Mouse (Mus musculus) left cerebral cortex, adult 6 months (tissue): ENCODE results near the gene Olfr214. TPM values are rescaled to one million over a fixed set of nuclear protein-coding genes. Genes with fewer than 3 reads are reported as not detected.

Source experiments
- long read RNA-seq, 2 experiments: library from polyadenylated mRNA; unstranded; transcript quantifications; one replicate each; pipeline ENCODE4 v2.0.0; 2019 to 2020
- polyA plus RNA-seq: library from polyadenylated mRNA; unstranded; fragments of <200 nt; fragmentation: Nextera tagmentation; gene quantifications from 2 replicates; pipeline ENCODE4 v1.2.3, GENCODE M21; 2021

Olfr214 gene
- not detected in 2 replicates for polyA plus RNA-seq
- long read RNA-seq, experiment 1, result 0 reads
- long read RNA-seq, experiment 2, result 0 reads

DNA sequence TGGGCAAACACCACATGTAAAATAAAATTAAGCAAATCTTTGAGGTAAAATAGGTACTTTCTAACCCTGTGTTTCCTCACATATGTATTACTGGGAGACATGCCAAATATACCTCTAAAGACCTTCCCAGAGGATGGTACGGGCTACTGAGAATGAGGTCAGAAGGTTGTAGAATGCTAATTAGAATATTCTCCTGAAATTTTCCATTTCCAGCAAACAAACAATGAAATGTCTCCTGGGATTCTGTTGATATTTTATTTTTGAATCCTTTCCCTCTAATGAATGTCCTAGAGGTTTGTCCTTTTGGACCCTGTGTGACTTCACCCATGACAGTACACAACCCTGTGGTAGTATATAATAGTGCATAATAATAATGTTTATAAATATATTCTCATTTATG lies at the start of gene Olfr214:
Olfr214 (plus strand) TSS at position 301 of the 400 bp plus-strand sequence.

DNA sequence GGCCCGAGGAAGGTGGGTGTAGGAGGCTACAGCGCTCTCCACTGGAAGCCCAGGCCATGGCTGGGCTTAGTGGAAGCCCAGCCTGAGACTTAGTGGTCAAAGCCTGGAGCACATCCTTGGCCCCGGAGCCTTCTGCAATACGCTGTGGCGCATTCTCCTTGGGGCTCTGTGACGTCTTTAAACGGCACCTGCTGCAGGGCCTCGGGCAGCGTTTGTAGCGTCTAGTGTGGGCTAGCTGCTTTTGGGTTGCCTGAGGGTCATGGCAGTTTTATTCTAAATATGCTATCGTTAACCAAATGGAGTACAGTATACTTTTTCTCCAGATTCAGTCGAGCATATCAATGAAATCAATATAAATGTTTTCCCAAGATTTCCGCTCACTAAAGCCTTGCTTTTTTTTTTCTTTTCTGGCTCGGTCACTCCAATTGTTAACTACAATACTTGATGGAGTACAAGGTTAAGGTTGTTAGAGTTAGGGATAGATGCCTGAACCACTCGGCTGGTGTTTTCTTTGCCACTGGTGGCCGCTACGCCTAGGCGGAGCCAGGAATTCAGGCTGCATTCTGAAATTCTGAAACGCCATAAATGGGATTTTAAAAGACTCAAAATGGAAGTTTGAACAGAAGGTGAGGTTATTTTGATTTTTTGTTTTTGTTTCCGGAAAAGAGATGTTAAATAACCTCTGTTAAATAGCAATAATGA lies 47.6 kb upstream of the Olfr214 start, which contains the start of gene Olfr212:
Olfr212 (plus strand) TSS at position 215 of the 702 bp plus-strand sequence.

DNA sequence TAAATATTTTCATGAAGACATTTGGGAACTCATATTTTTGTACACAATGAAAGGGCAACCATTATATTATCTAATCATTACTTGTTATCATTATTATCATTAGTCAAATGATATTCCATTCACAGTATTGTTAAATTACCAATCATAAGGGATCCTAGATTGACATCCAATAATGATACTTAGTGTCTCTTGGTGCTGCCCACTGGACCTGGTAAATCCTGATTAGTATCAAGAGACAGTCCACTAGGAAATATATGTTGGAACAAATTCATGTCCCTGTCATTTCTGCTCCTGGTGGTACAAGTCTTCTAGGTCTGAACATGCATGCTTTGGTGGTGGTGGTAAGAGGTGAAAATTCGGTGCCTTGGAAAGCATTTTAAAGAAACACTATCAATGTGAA lies 15.9 kb upstream of the Olfr214 start, which contains the start of gene Olfr213:
Olfr213 (plus strand) TSS at position 301 of the 400 bp plus-strand sequence.

DNA sequence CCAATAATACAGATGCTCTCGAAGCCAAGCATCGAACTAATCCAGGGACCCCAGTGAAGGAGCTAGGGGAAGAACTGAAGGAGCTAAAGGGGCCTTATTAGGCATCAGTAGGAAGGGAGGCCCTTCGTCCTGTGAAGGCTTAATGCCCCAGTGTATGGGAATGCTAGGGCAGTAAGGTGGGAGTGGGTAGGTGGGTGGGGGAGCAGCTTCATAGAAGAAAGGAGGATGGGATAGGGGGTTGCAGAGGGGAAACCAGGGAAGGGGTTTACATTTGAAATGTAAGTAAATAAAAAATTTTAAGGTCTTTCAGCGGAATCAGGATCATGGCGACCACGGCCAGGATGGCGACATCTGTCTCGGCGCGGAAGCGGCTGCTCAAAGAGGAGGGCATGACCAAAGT lies 3.2 kb upstream of the Olfr214 start, which contains the start of gene Gm5580:
Gm5580 (plus strand) TSS at position 301 of the 400 bp plus-strand sequence.

DNA sequence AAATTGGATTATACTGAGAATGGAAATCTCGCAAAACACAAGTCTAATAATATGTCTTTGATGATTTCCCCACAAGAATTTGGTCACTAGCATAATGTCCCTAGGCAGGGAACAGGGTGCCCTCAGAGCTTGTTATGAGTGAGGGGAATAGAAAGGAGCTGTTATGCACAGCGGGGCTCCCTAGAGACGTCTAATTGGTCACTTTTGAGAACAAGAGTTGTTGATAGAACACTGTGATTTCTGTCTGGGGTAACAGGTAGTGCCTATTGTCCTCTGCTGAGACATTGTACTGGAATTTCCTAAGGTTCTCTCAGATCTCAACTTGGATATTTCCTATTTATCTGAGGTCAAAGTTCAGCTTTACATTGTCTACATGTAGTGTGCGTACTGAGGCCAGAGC lies 30.1 kb downstream of the Olfr214 start, which contains the start of gene Olfr215:
Olfr215 (minus strand) TSS at position 101 of the 400 bp plus-strand sequence.

Other genes with a start within 250 kb of the Olfr214 start
- 12.2 and 26.5 TPM in 2 replicates for gene March8, start 216.2 kb upstream of the Olfr214 start, polyA plus RNA-seq
- gene Alox5, start 93.1 kb upstream of the Olfr214 start, polyA plus RNA-seq, result 0.44 and 0.45 TPM in 2 replicates
- gene Olfr211, start 65.1 kb upstream of the Olfr214 start, polyA plus RNA-seq, result not detected in 2 replicates
- gene Olfr212, start 47.7 kb upstream of the Olfr214 start, polyA plus RNA-seq, result not detected in 2 replicates
- not detected in 2 replicates for gene Olfr213, start 15.8 kb upstream of the Olfr214 start, polyA plus RNA-seq
- gene Gm5580, start 3.1 kb upstream of the Olfr214 start, polyA plus RNA-seq, result 0.16 and 0.64 TPM in 2 replicates
- not detected in 2 replicates for gene Olfr215, start 30.0 kb downstream of the Olfr214 start, polyA plus RNA-seq
- gene Zfp422, start 74.8 kb downstream of the Olfr214 start, polyA plus RNA-seq, result 18.2 and 24.3 TPM in 2 replicates
- gene Depp1, start 96.4 kb downstream of the Olfr214 start, polyA plus RNA-seq, result 0.59 and 1.3 TPM in 2 replicates
- gene Rassf4, start 119.7 kb downstream of the Olfr214 start, polyA plus RNA-seq, result 4.4 and 4.5 TPM in 2 replicates
- 0.03 TPM in 1 of 2 replicates, not detected in the other for gene Tmem72, start 162.7 kb downstream of the Olfr214 start, polyA plus RNA-seq